Mouse (Mus musculus) spleen, adult 2 months (tissue): ENCODE data around the gene Arhgap4. TPM values are rescaled to one million over a fixed set of nuclear protein-coding genes. Genes with fewer than 3 reads are reported as not detected.

Source experiments
- DNase-seq, 2 experiments: peaks; one replicate each; pipeline versions ENCODE4 v3.0.0 to v3.0.0-alpha.2; 2012 to 2021; ENCODE audit warnings: low spot score in 2 of 2, low read depth in 1 of 2
- H3K27ac ChIP-seq: fragments of 200-500 bp; 2 replicates; pipeline ENCODE4 v1.5.1; 2012; ENCODE audit warnings: low read length, inconsistent platforms; ENCODE audit not compliant: insufficient read depth
- H3K27me3 ChIP-seq: fragments of 200-500 bp; 2 replicates; pipeline ENCODE4 v1.6.1; 2012; ENCODE audit warnings: mild to moderate bottlenecking, moderate library complexity, low read length, inconsistent platforms; ENCODE audit not compliant: control insufficient read depth, insufficient read depth
- H3K36me3 ChIP-seq: fragments of 200-500 bp; 2 replicates; pipeline ENCODE4 v1.6.1; 2012; ENCODE audit warnings: mild to moderate bottlenecking, low read length, inconsistent platforms; ENCODE audit not compliant: control insufficient read depth, insufficient read depth
- H3K4me1 ChIP-seq: fragments of 200-500 bp; 2 replicates; pipeline ENCODE4 v1.6.1; 2011; ENCODE audit warnings: inconsistent platforms; ENCODE audit not compliant: control insufficient read depth, insufficient read depth, insufficient read length
- H3K4me3 ChIP-seq: fragments of 200-500 bp; 2 replicates; pipeline ENCODE4 v1.5.1; 2011; ENCODE audit warnings: mild to moderate bottlenecking, inconsistent platforms; ENCODE audit not compliant: insufficient read depth, insufficient read length; ENCODE audit errors: extremely low read depth
- CTCF ChIP-seq: fragments of 200-500 bp; IDR thresholded peaks from 2 replicates; pipeline ENCODE4 v1.5.1; 2011; ENCODE audit warnings: mild to moderate bottlenecking, inconsistent platforms; ENCODE audit not compliant: insufficient read depth, insufficient read length, insufficient replicate concordance; ENCODE audit errors: extremely low read depth
- POLR2A ChIP-seq: fragments of 200-500 bp; IDR thresholded peaks from 2 replicates; pipeline ENCODE4 v1.6.1; 2011; ENCODE audit warnings: low read depth, low read length, inconsistent platforms
- WGBS: fragments of 180-500 bp; shearing (Covaris S2); methylation state at CpG from one replicate; pipeline ENCODE4 v1.1.7; 2018; 5-methylcytosine and 5-hydroxymethylcytosine counted together
- polyA plus RNA-seq: library from polyadenylated mRNA; depleted of rRNA; stranded (reverse); fragments of >200 nt; gene quantifications from 2 replicates; pipeline ENCODE4 v1.2.3, GENCODE M21; 2012

Gene Arhgap4
- polyA plus RNA-seq, 1 experiment, result 289 TPM

DNA sequence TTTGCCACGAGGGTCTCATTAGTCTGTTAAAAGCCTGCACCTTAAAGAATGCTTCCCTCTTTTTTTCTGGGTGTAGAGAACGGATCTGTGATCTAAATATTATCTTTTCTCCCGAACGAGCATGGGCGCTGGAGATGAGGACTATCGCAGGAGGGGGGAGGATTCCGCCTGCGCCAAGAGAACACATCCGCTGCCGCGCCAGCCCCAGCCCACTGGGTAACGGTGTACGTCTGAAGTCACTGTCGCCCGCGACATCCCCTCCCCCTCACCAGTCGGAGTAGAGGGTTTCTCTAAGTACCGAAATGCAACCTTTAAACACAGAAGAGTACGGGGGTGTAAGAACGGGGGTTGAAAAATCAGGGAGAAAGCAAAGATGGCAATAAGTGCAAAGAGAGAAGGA lies 43.6 kb upstream of the Arhgap4 start:
- TF ChIP-seq POLR2A (no peak), CTCF (no peak)
- peaks cover 3% of the 10 kb centered on the region; the same call in 1 of the 2 replicates for H3K4me1 ChIP-seq
- WGBS, result 27% methylated on average over 20 of the region's 20 CpGs
- H3K4me3 ChIP-seq, result peak overlapping the region; percentile 99
- no peaks in the 10 kb centered on the region; the same call in 1 of the 2 replicates for H3K36me3 ChIP-seq
- H3K27me3 ChIP-seq, result no peaks in the 10 kb centered on the region
- peak in 1 of 2 experiments; percentile 54 for DNase-seq
- H3K27ac ChIP-seq, result peak overlapping the region; percentile 100

- DNase-seq, result no peak
- H3K4me3 ChIP-seq, result peak overlapping the region; percentile 99; the same call in 1 of the 2 replicates
- no peaks in the 10 kb centered on the region for H3K27me3 ChIP-seq
- peak overlapping the region; percentile 62; the same call in 1 of the 2 replicates for H3K27ac ChIP-seq
- TF ChIP-seq CTCF, result no peak
- no peak for TF ChIP-seq POLR2A
- 37% methylated on average over 3 of the region's 3 CpGs for WGBS
- H3K36me3 ChIP-seq, result no peaks in the 10 kb centered on the region; the same call in 1 of the 2 replicates
- peaks cover 3% of the 10 kb centered on the region; the same call in 1 of the 2 replicates for H3K4me1 ChIP-seq
Observed at GRCm38 (mm10) chrX:73964363-73964762, 42.7 kb upstream of the Arhgap4 start.

- no peak for DNase-seq
Observed at GRCm38 (mm10) chrX:73954988-73955387, 33.3 kb upstream of the Arhgap4 start.

DNA sequence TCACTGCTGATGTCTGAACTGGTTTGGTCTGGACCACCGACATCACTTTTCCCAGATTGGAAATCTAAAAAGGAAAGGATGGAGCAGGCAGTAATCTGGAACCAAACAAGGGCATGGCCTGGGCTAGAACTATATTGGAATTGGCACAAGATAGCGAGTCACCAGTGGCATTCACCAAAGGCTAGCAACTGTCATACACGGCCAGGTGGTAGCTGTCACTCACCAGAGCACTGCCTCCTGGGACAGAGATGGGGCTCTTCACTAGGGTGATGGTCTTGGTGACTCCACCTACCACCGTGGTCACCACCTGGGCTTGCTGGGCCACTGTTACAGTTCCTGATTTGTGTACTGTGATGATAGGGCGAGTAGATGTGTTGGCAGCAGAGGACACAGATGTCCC lies 30.9 kb upstream of the Arhgap4 start:
- DNase-seq, result no peak
- H3K36me3 ChIP-seq, result peaks cover 63% of the 10 kb centered on the region
- H3K27ac ChIP-seq, result no peak overlapping the region
- no peaks in the 10 kb centered on the region for H3K4me1 ChIP-seq
- WGBS, result 87% methylated on average over 5 of the region's 5 CpGs
- no peak overlapping the region for H3K4me3 ChIP-seq
- TF ChIP-seq CTCF, result no peak
- TF ChIP-seq POLR2A, result no peak
- H3K27me3 ChIP-seq, result no peaks in the 10 kb centered on the region

More at GRCm38 (mm10) chrX:73954988-73955387, 33.3 kb upstream of the Arhgap4 start:
- H3K4me3 ChIP-seq, result no peak overlapping the region
- TF ChIP-seq CTCF, result no peak
- TF ChIP-seq POLR2A, result no peak
- peaks cover 62% of the 10 kb centered on the region for H3K36me3 ChIP-seq
- H3K27me3 ChIP-seq, result no peaks in the 10 kb centered on the region
- no peak overlapping the region for H3K27ac ChIP-seq
- 89% methylated on average over 6 of the region's 6 CpGs for WGBS
- H3K4me1 ChIP-seq, result no peaks in the 10 kb centered on the region

DNA sequence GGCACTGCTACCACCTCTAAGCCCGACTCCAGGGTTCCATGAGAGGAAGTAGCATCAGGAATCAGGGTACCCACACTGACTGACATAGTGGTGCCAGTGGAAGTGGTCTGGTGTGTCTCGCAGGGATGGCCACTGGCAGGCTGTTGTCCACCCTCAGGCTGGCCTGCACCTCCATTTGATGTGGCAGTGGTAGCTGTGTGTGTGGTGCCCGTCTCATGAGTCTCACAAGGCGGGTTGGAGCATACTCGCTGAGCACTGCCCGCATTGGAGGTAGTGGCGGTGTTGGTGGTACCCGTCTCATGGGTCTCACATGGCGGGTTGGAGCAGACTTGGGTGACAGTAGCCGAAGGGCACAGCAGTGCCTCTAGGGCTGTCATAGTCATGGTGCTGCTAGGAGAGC lies 27.7 kb upstream of the Arhgap4 start:
- Histone ChIP-seq H3K27me3 (no peaks in the 10 kb centered on the region), H3K27ac (no peak overlapping the region), H3K36me3 (peaks cover 52% of the 10 kb centered on the region), H3K4me3 (no peak overlapping the region), H3K4me1 (no peaks in the 10 kb centered on the region)
- DNase-seq, result no peak
- TF ChIP-seq CTCF, result no peak
- TF ChIP-seq POLR2A, result no peak
- WGBS, result 85% methylated on average over 10 of the region's 10 CpGs

GRCm38 (mm10) chrX:73948647-73949046 lies 27.0 kb upstream of the Arhgap4 start:
- H3K27me3 ChIP-seq, result no peaks in the 10 kb centered on the region
- no peak overlapping the region for H3K4me3 ChIP-seq
- peak; percentile 44 to 47 for DNase-seq
- no peak for TF ChIP-seq POLR2A
- TF ChIP-seq CTCF, result peak; percentile 37; the same call in 1 of the 2 replicates
- H3K36me3 ChIP-seq, result peaks cover 53% of the 10 kb centered on the region
- H3K27ac ChIP-seq, result no peak overlapping the region
- 36% methylated on average over 4 of the region's 4 CpGs for WGBS
- no peaks in the 10 kb centered on the region for H3K4me1 ChIP-seq

GRCm38 (mm10) chrX:73946896-73947295 lies 25.2 kb upstream of the Arhgap4 start:
- Histone ChIP-seq H3K27ac (no peak overlapping the region), H3K4me3 (no peak overlapping the region), H3K27me3 (no peaks in the 10 kb centered on the region), H3K36me3 (peaks cover 42% of the 10 kb centered on the region), H3K4me1 (no peaks in the 10 kb centered on the region)
- 85% methylated on average over 6 of the region's 6 CpGs for WGBS
- TF ChIP-seq POLR2A (no peak), CTCF (no peak)
- no peak for DNase-seq
